Mouse (Mus musculus) spleen, postnatal 0 days (tissue): ENCODE measurements around the gene Tspan12. TPM values are rescaled to one million over a fixed set of nuclear protein-coding genes. Genes with fewer than 3 reads are reported as not detected.

Experiments used
- polyA plus RNA-seq: library from polyadenylated mRNA; unstranded; fragments of >200 nt; fragmentation: Nextera tagmentation; extraction: Ambion mirVana; gene quantifications from 2 replicates; pipeline ENCODE4 v1.2.1, GENCODE M21; 2015

Tspan12 gene
- 7.4 and 8.6 TPM in 2 replicates for polyA plus RNA-seq

GRCm38 (mm10) chr6:21852344-21852785 lies at the start of gene Tspan12:
TSS of gene Tspan12 (minus strand) at chr6:21852515.

Other genes with a start within 250 kb of the Tspan12 start
- gene Ing3, start 97.1 kb upstream of the Tspan12 start, polyA plus RNA-seq: 25.8 and 26.4 TPM in 2 replicates
- gene Cped1, start 133.4 kb upstream of the Tspan12 start, polyA plus RNA-seq: 1.6 and 1.8 TPM in 2 replicates